Mouse (Mus musculus) neural tube, embryonic 11.5 days (tissue): ENCODE measurements around the gene Tut7. TPM values are rescaled to one million over a fixed set of nuclear protein-coding genes. Genes with fewer than 3 reads are reported as not detected.
"Not testable (repeated sequence)": the region's sequence is repeated elsewhere in the genome, so short reads cannot be mapped to it uniquely, and the experiment has no call there.

Source experiments
- ATAC-seq: fragments of 200-750 bp; cut with Nextera tagmentation; 2 replicates; pipeline ENCODE4 v1.8.0; 2017; ENCODE audit warnings: moderate number of reproducible peaks, mild to moderate bottlenecking, moderate TSS enrichment, moderate library complexity; ENCODE audit not compliant: insufficient read depth, low FRiP score, low TSS enrichment
- DNase-seq: peaks from one replicate; pipeline ENCODE4 v3.0.0-alpha.2; 2015; ENCODE audit warnings: low spot score
- H3K27ac ChIP-seq: fragments of 300-500 bp; sonication (generic); 2 replicates; pipeline ENCODE4 v1.5.1; 2014; ENCODE audit warnings: low read depth, mild to moderate bottlenecking, low read length
- H3K27me3 ChIP-seq: fragments of 300-500 bp; sonication (generic); 2 replicates; pipeline ENCODE4 v1.6.1; 2014; ENCODE audit warnings: mild to moderate bottlenecking, low read length, mixed read lengths; ENCODE audit not compliant: control insufficient read depth, insufficient read depth
- H3K36me3 ChIP-seq: fragments of 300-500 bp; sonication (generic); 2 replicates; pipeline ENCODE4 v1.6.1; 2014; ENCODE audit warnings: mild to moderate bottlenecking, low read length, moderate library complexity, mixed read lengths; ENCODE audit not compliant: control insufficient read depth, insufficient read depth
- H3K4me1 ChIP-seq: fragments of 300-500 bp; sonication (generic); 2 replicates; pipeline ENCODE4 v1.6.1; 2014; ENCODE audit warnings: low read length, mixed read lengths; ENCODE audit not compliant: control insufficient read depth, insufficient read depth
- H3K4me2 ChIP-seq: fragments of 300-500 bp; sonication (generic); 2 replicates; pipeline ENCODE4 v1.6.1; 2014; ENCODE audit warnings: low read depth, mild to moderate bottlenecking, moderate library complexity
- H3K4me3 ChIP-seq: fragments of 300-500 bp; sonication (generic); 2 replicates; pipeline ENCODE4 v1.5.1; 2014; ENCODE audit warnings: low read depth, low read length
- H3K9ac ChIP-seq: fragments of 300-500 bp; sonication (generic); 2 replicates; pipeline ENCODE4 v1.6.1; 2014; ENCODE audit warnings: mild to moderate bottlenecking, low read length
- H3K9me3 ChIP-seq: fragments of 300-500 bp; sonication (generic); 2 replicates; pipeline ENCODE4 v1.6.1; 2016; ENCODE audit warnings: low read length; ENCODE audit not compliant: control insufficient read depth
- WGBS: fragments of 180-500 bp; shearing (Covaris S2); extraction: QIAGEN DNeasy Blood & Tissue Kit; methylation state at CpG from one replicate; pipeline ENCODE4 v1.1.7; 2014; 5-methylcytosine and 5-hydroxymethylcytosine counted together
- polyA plus RNA-seq: library from polyadenylated mRNA; unstranded; fragments of >200 nt; fragmentation: Nextera tagmentation; extraction: Ambion mirVana; gene quantifications from 2 replicates; pipeline ENCODE4 v1.2.1, GENCODE M21; 2014

The Tut7 gene
- polyA plus RNA-seq, 1 experiment from 2014 or later = 51.8 TPM

GRCm38 (mm10) chr13:59850373-59850772 lies 27.4 kb upstream of the Tut7 start:
- Histone ChIP-seq H3K27ac (no peak overlapping the region), H3K9ac (no peak overlapping the region), H3K9me3 (no peaks in the 10 kb centered on the region), H3K36me3 (no peaks in the 10 kb centered on the region), H3K4me1 (no peaks in the 10 kb centered on the region), H3K4me3 (no peak overlapping the region), H3K4me2 (no peak overlapping the region), H3K27me3 (no peaks in the 10 kb centered on the region)
- DNase-seq (no peak), ATAC-seq (no peak)
- 88% methylated on average over 10 of the region's 10 CpGs for WGBS

GRCm38 (mm10) chr13:59844661-59845060 lies 21.7 kb upstream of the Tut7 start:
- 91% methylated on average over 5 of the region's 5 CpGs for WGBS
- H3K4me3 ChIP-seq = no peak overlapping the region
- no peaks in the 10 kb centered on the region for H3K9me3 ChIP-seq
- no peak overlapping the region for H3K4me2 ChIP-seq
- no peak overlapping the region for H3K9ac ChIP-seq
- H3K36me3 ChIP-seq = no peaks in the 10 kb centered on the region; the same call in 1 of the 2 replicates
- ATAC-seq (no peak), DNase-seq (no peak)
- no peaks in the 10 kb centered on the region for H3K27me3 ChIP-seq
- no peak overlapping the region for H3K27ac ChIP-seq
- H3K4me1 ChIP-seq = no peaks in the 10 kb centered on the region

GRCm38 (mm10) chr13:59843976-59844375 lies 21.0 kb upstream of the Tut7 start:
- Histone ChIP-seq H3K4me1 (no peaks in the 10 kb centered on the region), H3K27ac (no peak overlapping the region), H3K4me2 (no peak overlapping the region), H3K27me3 (no peaks in the 10 kb centered on the region), H3K4me3 (no peak overlapping the region), H3K9me3 (no peaks in the 10 kb centered on the region), H3K9ac (no peak overlapping the region), H3K36me3 (no peaks in the 10 kb centered on the region; the same call in 1 of the 2 replicates)
- WGBS = 82% methylated on average over 5 of the region's 5 CpGs
- DNase-seq (no peak), ATAC-seq (no peak)

GRCm38 (mm10) chr13:59842226-59843210 lies 19.6 kb upstream of the Tut7 start:
- Histone ChIP-seq H3K36me3 (no peaks in the 10 kb centered on the region; the same call in 1 of the 2 replicates), H3K4me1 (no peaks in the 10 kb centered on the region), H3K4me2 (no peak overlapping the region), H3K9me3 (no peaks in the 10 kb centered on the region), H3K4me3 (no peak overlapping the region), H3K27ac (no peak overlapping the region), H3K9ac (no peak overlapping the region), H3K27me3 (no peaks in the 10 kb centered on the region)
- DNase-seq = peak; percentile 76
- 49% methylated on average over 16 of the region's 16 CpGs for WGBS
- ATAC-seq = no peak

GRCm38 (mm10) chr13:59841761-59842160 lies 18.8 kb upstream of the Tut7 start:
- not testable (repeated sequence) for H3K9ac ChIP-seq, H3K4me1 ChIP-seq, H3K9me3 ChIP-seq, H3K27me3 ChIP-seq, H3K36me3 ChIP-seq, DNase-seq, ATAC-seq, H3K4me3 ChIP-seq, H3K4me2 ChIP-seq, H3K27ac ChIP-seq
- WGBS = 92% methylated on average over 11 of the region's 14 CpGs

GRCm38 (mm10) chr13:59840429-59841169 lies 17.7 kb upstream of the Tut7 start:
- no peak for ATAC-seq
- H3K4me1 ChIP-seq = no peaks in the 10 kb centered on the region
- peak; percentile 78 for DNase-seq
- no peaks in the 10 kb centered on the region; the same call in 1 of the 2 replicates for H3K36me3 ChIP-seq
- H3K9ac ChIP-seq = no peak overlapping the region
- no peak overlapping the region for H3K27ac ChIP-seq
- no peak overlapping the region for H3K4me2 ChIP-seq
- 76% methylated on average over 11 of the region's 11 CpGs for WGBS
- no peak overlapping the region for H3K4me3 ChIP-seq
- H3K9me3 ChIP-seq = no peaks in the 10 kb centered on the region
- no peaks in the 10 kb centered on the region for H3K27me3 ChIP-seq

GRCm38 (mm10) chr13:59839356-59839755 lies 16.4 kb upstream of the Tut7 start:
- no peaks in the 10 kb centered on the region for H3K9me3 ChIP-seq
- H3K4me3 ChIP-seq = no peak overlapping the region
- no peak for DNase-seq
- no peak for ATAC-seq
- no peak overlapping the region for H3K9ac ChIP-seq
- no peaks in the 10 kb centered on the region; the same call in 1 of the 2 replicates for H3K36me3 ChIP-seq
- no peak overlapping the region for H3K27ac ChIP-seq
- H3K4me2 ChIP-seq = no peak overlapping the region
- H3K4me1 ChIP-seq = no peaks in the 10 kb centered on the region
- 87% methylated on average over 9 of the region's 9 CpGs for WGBS
- no peaks in the 10 kb centered on the region for H3K27me3 ChIP-seq

- Histone ChIP-seq H3K9me3 (no peaks in the 10 kb centered on the region), H3K27ac (no peak overlapping the region), H3K4me1 (no peaks in the 10 kb centered on the region), H3K4me2 (no peak overlapping the region), H3K27me3 (no peaks in the 10 kb centered on the region), H3K36me3 (no peaks in the 10 kb centered on the region; the same call in 1 of the 2 replicates), H3K4me3 (no peak overlapping the region), H3K9ac (no peak overlapping the region)
- no peak for ATAC-seq
- 95% methylated on average over 3 of the region's 3 CpGs for WGBS
- DNase-seq = no peak
Observed at GRCm38 (mm10) chr13:59838464-59838863, 15.5 kb upstream of the Tut7 start.
